Mouse (Mus musculus): Measurements from ENCODE around the gene Slc25a35.

- TF ChIP-seq POLR2A (IDR thresholded peaks at IDR 0.05; ENCODE audit: borderline replicate concordance, low read depth, low read length) (no peak), CTCF (IDR thresholded peaks at IDR 0.05; ENCODE audit: low read depth, low read length) (no peak)
Observed at GRCm38 (mm10) chr11:68955473-68955872, 12.5 kb upstream of the Slc25a35 start.

Data from bone marrow macrophage, adult 2 months (primary cell).